Mouse (Mus musculus): ENCODE measurements at regions not wholly inside any gene's neighbourhood (a gene's known extent, or its start where the extent isn't known, plus 50 kb on each side); places are given as distances from the start of the nearest gene placed in this dataset.
"Not testable (repeated sequence)": the region's sequence is repeated elsewhere in the genome, so short reads cannot be mapped to it uniquely, and the experiment has no call there.

GRCm38 (mm10) chr5:148788690-148789089 is 140.4 kb downstream of the Katnal1 start:
- intact Hi-C loops (cut with DNase I), result no loop called here

GRCm38 (mm10) chr5:148787270-148787669 is 141.8 kb downstream of the Katnal1 start:
- intact Hi-C loops (cut with DNase I), result no loop called here
- peak in 1 of 2 experiments; percentile 43 for DNase-seq (ENCODE audit: extremely low spot score in 1 of 2, low spot score in 2 of 2)

More at GRCm38 (mm10) chr5:148788690-148789089, 140.4 kb downstream of the Katnal1 start:
- no peak for DNase-seq (ENCODE audit: extremely low spot score in 1 of 2, low spot score in 2 of 2)

GRCm38 (mm10) chr5:148781076-148781475 is 148.0 kb downstream of the Katnal1 start:
- DNase-seq (ENCODE audit: extremely low spot score in 1 of 2, low spot score in 2 of 2); intact Hi-C loops (cut with DNase I): not testable (repeated sequence)

GRCm38 (mm10) chr5:148776796-148777659 is 152.1 kb downstream of the Katnal1 start:
- intact Hi-C loops (cut with DNase I), result no loop called here
- no peak for DNase-seq (ENCODE audit: extremely low spot score in 1 of 2, low spot score in 2 of 2)

- intact Hi-C loops (cut with DNase I), result no loop called here
- no peak for DNase-seq (ENCODE audit: extremely low spot score in 1 of 2, low spot score in 2 of 2)
Measured at GRCm38 (mm10) chr5:148775232-148775631, 153.9 kb downstream of the Katnal1 start.

- intact Hi-C loops (cut with DNase I), result no loop called here
- DNase-seq (ENCODE audit: extremely low spot score in 1 of 2, low spot score in 2 of 2), result no peak
Measured at GRCm38 (mm10) chr5:148774446-148774845, 154.7 kb downstream of the Katnal1 start.

GRCm38 (mm10) chr5:148769452-148769851 is 159.7 kb downstream of the Katnal1 start:
- no peak for DNase-seq (ENCODE audit: extremely low spot score in 1 of 2, low spot score in 2 of 2)
- intact Hi-C loops (cut with DNase I), result no loop called here

- DNase-seq (ENCODE audit: extremely low spot score in 1 of 2, low spot score in 2 of 2), result no peak
- intact Hi-C loops (cut with DNase I), result no loop called here
Measured at GRCm38 (mm10) chr5:148768346-148768745, 160.8 kb downstream of the Katnal1 start.

GRCm38 (mm10) chr5:148765993-148766392 is 163.1 kb downstream of the Katnal1 start:
- DNase-seq (ENCODE audit: extremely low spot score in 1 of 2, low spot score in 2 of 2), result no peak
- intact Hi-C loops (cut with DNase I), result no loop called here

- no peak for DNase-seq (ENCODE audit: extremely low spot score in 1 of 2, low spot score in 2 of 2)
- intact Hi-C loops (cut with DNase I), result no loop called here
Measured at GRCm38 (mm10) chr5:148760108-148760507, 169.0 kb downstream of the Katnal1 start.

- intact Hi-C loops (cut with DNase I), result no loop called here
- no peak for DNase-seq (ENCODE audit: extremely low spot score in 1 of 2, low spot score in 2 of 2)
Measured at GRCm38 (mm10) chr5:148758786-148759185, 170.3 kb downstream of the Katnal1 start.

- intact Hi-C loops (cut with DNase I), result no loop called here
- DNase-seq (ENCODE audit: extremely low spot score in 1 of 2, low spot score in 2 of 2), result no peak
Measured at GRCm38 (mm10) chr5:148757715-148758114, 171.4 kb downstream of the Katnal1 start.

GRCm38 (mm10) chr5:148757236-148757635 is 171.9 kb downstream of the Katnal1 start:
- intact Hi-C loops (cut with DNase I), result no loop called here
- DNase-seq (ENCODE audit: extremely low spot score in 1 of 2, low spot score in 2 of 2), result no peak

- DNase-seq (ENCODE audit: extremely low spot score in 1 of 2, low spot score in 2 of 2), result no peak
- intact Hi-C loops (cut with DNase I), result no loop called here
Measured at GRCm38 (mm10) chr5:148756246-148756930, 172.7 kb downstream of the Katnal1 start.

GRCm38 (mm10) chr5:148755807-148756206 is 173.3 kb downstream of the Katnal1 start:
- no peak for DNase-seq (ENCODE audit: extremely low spot score in 1 of 2, low spot score in 2 of 2)
- intact Hi-C loops (cut with DNase I), result no loop called here

GRCm38 (mm10) chr5:148754896-148755295 is 174.2 kb downstream of the Katnal1 start:
- intact Hi-C loops (cut with DNase I), result no loop called here
- no peak for DNase-seq (ENCODE audit: extremely low spot score in 1 of 2, low spot score in 2 of 2)

GRCm38 (mm10) chr5:148754363-148754762 is 174.8 kb downstream of the Katnal1 start:
- no peak for DNase-seq (ENCODE audit: extremely low spot score in 1 of 2, low spot score in 2 of 2)
- intact Hi-C loops (cut with DNase I), result no loop called here

GRCm38 (mm10) chr5:148753457-148753856 is 175.7 kb downstream of the Katnal1 start:
- intact Hi-C loops (cut with DNase I), result no loop called here
- no peak for DNase-seq (ENCODE audit: extremely low spot score in 1 of 2, low spot score in 2 of 2)

GRCm38 (mm10) chr5:148751980-148752379 is 177.1 kb downstream of the Katnal1 start:
- intact Hi-C loops (cut with DNase I), result no loop called here
- no peak for DNase-seq (ENCODE audit: extremely low spot score in 1 of 2, low spot score in 2 of 2)

Measured in left cerebral cortex, postnatal 10 days (tissue).